22 mouse cellular contexts compared by ENCODE assay signal in the genomic region with DNA sequence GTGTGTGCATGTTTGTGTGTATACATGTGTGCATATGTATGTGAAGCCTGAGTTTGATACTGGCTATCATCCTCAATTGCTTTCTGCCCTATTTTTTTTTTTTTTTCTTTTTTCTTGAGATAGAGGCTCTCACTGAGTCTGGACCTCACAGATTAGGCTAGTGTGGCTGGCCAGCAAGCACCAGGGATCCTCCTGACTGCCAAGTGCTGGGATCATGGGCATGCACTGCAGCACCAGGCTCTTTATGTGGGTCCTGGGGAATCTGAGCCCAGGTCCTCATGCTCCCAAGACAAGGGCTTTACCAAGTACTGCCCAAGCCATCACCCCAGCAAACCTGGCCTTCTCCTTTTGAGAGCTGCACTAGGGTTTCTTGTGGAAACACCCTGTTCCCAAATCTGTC. TPM values are rescaled to one million over a fixed set of nuclear protein-coding genes. Genes with fewer than 3 reads are reported as not detected.
DNase-seq lines count a peak whose midpoint lies in the region; ATAC-seq and TF ChIP-seq lines count a peak whose summit lies in the region.
"Had no signal": no experiment of that assay in that cellular context is flagged by ENCODE, and none has a peak within 500 bp of the region (broad histone marks: within the 10 kb centered on the region; RNA-seq: fewer than 3 reads in every experiment).

No protein-coding gene starts in this region.

- H3K27me3 ChIP-seq in C2C12 (ENCODE audit: control insufficient read depth, insufficient read depth, insufficient read length) (no peaks in the 10 kb centered on the region), myocyte (ENCODE audit: control insufficient read depth, insufficient read depth, insufficient read length) (no peaks in the 10 kb centered on the region)

- no peak for ATAC-seq in activated CD4-positive, CD25-positive, alpha-beta regulatory T cell, adult 4 months
- ATAC-seq: forebrain, embryonic 13.5 days; forebrain, embryonic 16.5 days; hindbrain, postnatal 0 days; inflammation-experienced regulatory T-cells, adult 6 months had no signal

- H3K4me3 ChIP-seq in C2C12 (ENCODE audit: insufficient read depth, poor library complexity, severe bottlenecking) (no peak overlapping the region), myocyte (peak overlapping the region; percentile 23)
- H3K4me3 ChIP-seq: forebrain, embryonic 10.5 days; forebrain, embryonic 13.5 days; heart, adult 2 months; heart, embryonic 10.5 days; heart, embryonic 13.5 days had no signal

- no peak for TF ChIP-seq POLR2A in myocyte (IDR thresholded peaks at IDR 0.05; ENCODE audit: insufficient read length, low read depth)

- H3ac ChIP-seq in C2C12 (ENCODE audit: control insufficient read depth, insufficient read length, low read depth) = peak overlapping the region; percentile 51
- no peak overlapping the region for H3ac ChIP-seq in myocyte (ENCODE audit: control insufficient read depth, insufficient read length)

- H3K79me3 ChIP-seq in C2C12 (ENCODE audit: low read depth) = no peaks in the 10 kb centered on the region

- no peak for TF ChIP-seq CTCF in C2C12 (IDR thresholded peaks at IDR 0.05; ENCODE audit: control insufficient read depth, insufficient read depth, insufficient read length)

- H3K36me3 ChIP-seq in C2C12 (ENCODE audit: control insufficient read depth, insufficient read depth) (no peaks in the 10 kb centered on the region), myocyte (ENCODE audit: control insufficient read depth, insufficient read depth) (no peaks in the 10 kb centered on the region)
- H3K36me3 ChIP-seq: forebrain, embryonic 10.5 days; heart, embryonic 10.5 days; heart, embryonic 13.5 days had no signal

- peak; percentile 18 to 59 for DNase-seq in cerebellum, postnatal 25 days
- no peak for DNase-seq in cerebellum, adult 8-10 months
- no peak for DNase-seq in layer of hippocampus, adult 9-11 months
- DNase-seq: adrenal gland, postnatal 10 days; adrenal gland, postnatal 36 days; cerebellum, adult 18-20 months; gastrocnemius, postnatal 10 days; gastrocnemius, postnatal 36 days; heart, adult 2 months; heart, postnatal 14 days; heart, postnatal 4 days had no signal

- H3K4me2 ChIP-seq in myocyte (ENCODE audit: low read depth) = peak overlapping the region; percentile 86
- H3K4me2 ChIP-seq: forebrain, embryonic 13.5 days; heart, embryonic 13.5 days; hindbrain, embryonic 14.5 days had no signal

- H3K79me2 ChIP-seq in C2C12 (ENCODE audit: control insufficient read depth, insufficient read depth) = no peaks in the 10 kb centered on the region
- no peaks in the 10 kb centered on the region for H3K79me2 ChIP-seq in myocyte (ENCODE audit: control insufficient read depth, insufficient read depth)

TF ChIP-seq in C2C12, 6 proteins besides CTCF, POLR2A, EP300 and RAD21:
- TF ChIP-seq MYOG (IDR thresholded peaks at IDR 0.05; ENCODE audit: control insufficient read depth, extremely low read depth, insufficient read length) (no peak), MAX (IDR thresholded peaks at IDR 0.05) (no peak), FOSL1 (IDR thresholded peaks at IDR 0.05; ENCODE audit: insufficient read depth, low read length, poor library complexity, severe bottlenecking) (no peak), USF1 (IDR thresholded peaks at IDR 0.05; ENCODE audit: low read depth) (no peak), CEBPB (IDR thresholded peaks at IDR 0.05; ENCODE audit: low read depth) (no peak), MYOD1 (IDR thresholded peaks at IDR 0.05; ENCODE audit: control insufficient read depth, insufficient read length, low read depth) (no peak)

TF ChIP-seq in myocyte, 11 proteins besides CTCF, POLR2A, EP300 and RAD21:
- no peak for TF ChIP-seq SRF (IDR thresholded peaks at IDR 0.05; ENCODE audit: control insufficient read depth, insufficient read length, low read depth)
- TF ChIP-seq TCF3 (IDR thresholded peaks at IDR 0.05; ENCODE audit: insufficient read length, low read depth) = no peak
- no peak for TF ChIP-seq MAX (IDR thresholded peaks at IDR 0.05; ENCODE audit: low read depth)
- no peak for TF ChIP-seq MYOD1 (IDR thresholded peaks at IDR 0.05; ENCODE audit: control insufficient read depth in 1 of 3, insufficient read length in 2 of 3, low read depth in 2 of 3)
- no peak for TF ChIP-seq USF1 (IDR thresholded peaks at IDR 0.05; ENCODE audit: low read depth)
- TF ChIP-seq POLR2AphosphoS2 (IDR thresholded peaks at IDR 0.05; ENCODE audit: insufficient read length, low read depth) = no peak

RNA-seq across cellular contexts. Expression of a gene that starts 6.8 kb away (rescaled TPM):
- polyA plus RNA-seq in C2C12 (2012; fragmentation: generic; extraction: Trizol) (336 TPM), myocyte (2012; fragmentation: generic; extraction: Trizol) (122 TPM)
- under 1 TPM; 0.56 to 0.78 TPM for polyA plus RNA-seq in activated CD4-positive, CD25-positive, alpha-beta regulatory T cell, adult 4 months (2017; shearing (Covaris generic))

Comparison
In these comparisons a context has a peak if more than half of its experiments do, and no peak if none do; other contexts are left out.
1. DNase-seq: peak in cerebellum, postnatal 25 days (2 of 2); none in cerebellum, adult 8-10 months (single experiment) and layer of hippocampus, adult 9-11 months (single experiment).
2. RNA of a gene that starts 6.8 kb away (polyA plus RNA-seq): 336 TPM in C2C12 (single experiment) and 122 TPM in myocyte (single experiment); 0.56 to 0.78 TPM in activated CD4-positive, CD25-positive, alpha-beta regulatory T cell, adult 4 months; every median in the first group is over 10 times any median in the second.